Mouse (Mus musculus) retina, postnatal 1 day (tissue): Measurements from ENCODE around the gene Kdf1.
A peak's percentile ranks its signal among the peaks of the same experiment; 100 is the strongest.

Experiments
- DNase-seq: peaks from one replicate; pipeline ENCODE4 v3.0.0-alpha.2; 2012

Kdf1 gene

GRCm38 (mm10) chr4:133553448-133554330 is 34.9 kb downstream of the Kdf1 start:
- no peak for DNase-seq

GRCm38 (mm10) chr4:133557041-133557717 is 38.4 kb downstream of the Kdf1 start:
- DNase-seq, result no peak

GRCm38 (mm10) chr4:133559846-133560245 is 41.1 kb downstream of the Kdf1 start:
- DNase-seq, result no peak

- no peak for DNase-seq
Measured at GRCm38 (mm10) chr4:133561622-133562021, 42.9 kb downstream of the Kdf1 start.

- no peak for DNase-seq
Measured at GRCm38 (mm10) chr4:133563123-133563571, 44.4 kb downstream of the Kdf1 start.

- DNase-seq, result no peak
Measured at GRCm38 (mm10) chr4:133567251-133567650, 48.5 kb downstream of the Kdf1 start.

GRCm38 (mm10) chr4:133569291-133570065 is 50.7 kb downstream of the Kdf1 start:
- DNase-seq, result no peak

- DNase-seq, result peak; percentile 5
Measured at GRCm38 (mm10) chr4:133570066-133570466, 51.3 kb downstream of the Kdf1 start.

GRCm38 (mm10) chr4:133574070-133574842 is 55.5 kb downstream of the Kdf1 start, which contains the start of gene Gpatch3:
TSS of gene Gpatch3 (plus strand) at chr4:133574745.
- DNase-seq, result peak; percentile 97

GRCm38 (mm10) chr4:133574843-133575202 is 56.1 kb downstream of the Kdf1 start:
- no peak for DNase-seq

- no peak for DNase-seq
Measured at GRCm38 (mm10) chr4:133577983-133578382, 59.2 kb downstream of the Kdf1 start.
